Mouse (Mus musculus) stomach, embryonic 14.5 days (tissue): ENCODE measurements around the gene Pofut2. TPM values are rescaled to one million over a fixed set of nuclear protein-coding genes. Genes with fewer than 3 reads are reported as not detected.

Experiments
- ATAC-seq: fragments of 200-750 bp; cut with Nextera tagmentation; 2 replicates; pipeline ENCODE4 v1.8.0; 2017; ENCODE audit warnings: low read depth, moderate TSS enrichment; ENCODE audit not compliant: insufficient number of reproducible peaks, insufficient read depth, low FRiP score
- H3K27ac ChIP-seq: fragments of 300-500 bp; sonication (generic); 2 replicates; pipeline ENCODE4 v1.5.1; 2014; ENCODE audit warnings: mild to moderate bottlenecking, low read length, moderate library complexity, mixed read lengths
- H3K27me3 ChIP-seq: fragments of 300-500 bp; sonication (generic); 2 replicates; pipeline ENCODE4 v1.6.1; 2014; ENCODE audit warnings: low read length, control low read depth, mixed read lengths; ENCODE audit not compliant: control insufficient read depth, insufficient read depth
- H3K36me3 ChIP-seq: fragments of 300-500 bp; sonication (generic); 2 replicates; pipeline ENCODE4 v1.6.1; 2014; ENCODE audit warnings: mild to moderate bottlenecking, control low read depth, low read length, moderate library complexity, mixed read lengths; ENCODE audit not compliant: control insufficient read depth, insufficient read depth
- H3K4me1 ChIP-seq: fragments of 300-500 bp; sonication (generic); 2 replicates; pipeline ENCODE4 v1.6.1; 2014; ENCODE audit warnings: low read length, control low read depth, mixed read lengths; ENCODE audit not compliant: control insufficient read depth, insufficient read depth
- H3K4me2 ChIP-seq: fragments of 300-500 bp; sonication (generic); replicated peaks from 2 replicates; pipeline ENCODE4 v1.6.1; 2014; ENCODE audit warnings: low read depth, low read length, control low read depth
- H3K4me3 ChIP-seq: fragments of 300-500 bp; sonication (generic); 2 replicates; pipeline ENCODE4 v1.5.1; 2014; ENCODE audit warnings: low read depth, low read length, control low read depth
- H3K9ac ChIP-seq: fragments of 300-500 bp; sonication (generic); replicated peaks from 2 replicates; pipeline ENCODE4 v1.6.1; 2014; ENCODE audit warnings: low read depth, mild to moderate bottlenecking, control low read depth, low read length, moderate library complexity, mixed read lengths
- H3K9me3 ChIP-seq: fragments of 300-500 bp; sonication (generic); 2 replicates; pipeline ENCODE4 v1.6.1; 2016; ENCODE audit warnings: low read depth, low read length, control low read depth; ENCODE audit not compliant: control insufficient read depth
- whole genome bisulfite sequencing: fragments of 180-500 bp; shearing (Covaris S2); extraction: QIAGEN DNeasy Blood & Tissue Kit; methylation state at CpG from one replicate; pipeline ENCODE4 v1.1.7; 2014; 5-methylcytosine and 5-hydroxymethylcytosine counted together
- polyA plus RNA-seq: library from polyadenylated mRNA; unstranded; fragments of >200 nt; fragmentation: Nextera tagmentation; extraction: Ambion mirVana; gene quantifications from 2 replicates; pipeline ENCODE4 v1.2.1, GENCODE M21; 2014

Gene Pofut2
- polyA plus RNA-seq, 1 experiment from 2014 or later: 119 TPM

DNA sequence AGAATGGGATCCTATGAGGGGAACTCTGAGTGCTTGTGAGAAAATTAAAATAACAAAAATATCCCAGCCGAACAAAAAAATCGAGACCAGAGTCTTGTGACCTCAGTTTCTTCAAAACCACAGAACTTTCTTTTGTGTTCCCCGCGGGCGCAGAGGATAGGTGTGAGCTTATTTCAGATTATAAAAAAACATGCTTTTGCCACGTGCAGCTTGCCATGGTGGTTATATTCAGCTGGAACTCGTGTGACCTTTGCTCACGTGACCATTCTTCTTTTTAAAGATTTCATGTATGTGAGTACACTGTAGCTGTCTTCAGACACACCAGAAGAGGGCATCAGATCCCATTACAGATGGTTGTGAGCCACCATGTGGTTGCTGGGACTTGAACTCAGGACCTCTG lies 30.5 kb downstream of the Pofut2 start:
- no peak overlapping the region for H3K9ac ChIP-seq
- whole genome bisulfite sequencing: 88% methylated on average over 8 of the region's 8 CpGs
- peaks cover 6% of the 10 kb centered on the region for H3K4me1 ChIP-seq
- no peak overlapping the region for H3K4me2 ChIP-seq
- no peaks in the 10 kb centered on the region for H3K9me3 ChIP-seq
- no peak overlapping the region for H3K27ac ChIP-seq
- H3K4me3 ChIP-seq: no peak overlapping the region
- H3K27me3 ChIP-seq: no peaks in the 10 kb centered on the region
- no peak for ATAC-seq
- no peaks in the 10 kb centered on the region for H3K36me3 ChIP-seq

DNA sequence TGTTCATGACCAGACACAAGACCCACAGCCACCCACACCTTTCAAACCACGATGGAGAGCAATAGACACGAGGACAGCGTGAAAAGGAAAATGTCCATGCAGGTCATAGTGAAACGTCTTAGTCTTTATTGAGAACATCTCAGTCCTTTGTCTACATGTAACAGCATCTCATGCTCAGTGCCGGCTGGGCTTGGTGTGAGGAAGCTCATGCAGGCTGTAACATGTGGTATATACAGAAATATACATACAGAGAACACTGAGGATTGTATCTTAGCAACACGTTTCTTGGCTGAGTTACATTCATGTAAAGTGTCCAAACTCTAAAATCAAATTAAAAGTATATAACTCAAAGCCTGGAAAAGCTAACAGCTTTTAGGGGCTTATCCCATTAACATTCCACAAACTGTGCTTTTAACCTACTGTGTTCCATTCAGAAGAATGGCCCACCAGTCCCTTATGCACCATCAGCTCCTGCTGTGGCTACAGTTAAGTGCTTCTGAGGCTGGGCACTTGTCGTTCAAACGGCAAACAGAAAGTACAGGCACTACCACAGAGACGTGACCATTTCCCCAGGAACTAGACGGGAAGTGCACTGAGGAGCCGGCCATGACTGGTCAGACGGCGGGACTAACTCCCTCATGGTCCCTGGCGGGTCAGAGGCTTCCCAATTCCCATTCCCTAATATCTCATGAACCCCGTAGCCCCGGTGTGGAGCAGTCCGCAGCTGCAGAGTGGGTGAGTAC lies 31.8 kb downstream of the Pofut2 start:
- no peak overlapping the region for H3K9ac ChIP-seq
- H3K4me3 ChIP-seq: no peak overlapping the region
- H3K9me3 ChIP-seq: no peaks in the 10 kb centered on the region
- H3K27me3 ChIP-seq: no peaks in the 10 kb centered on the region
- H3K4me1 ChIP-seq: no peaks in the 10 kb centered on the region; the same call in 1 of the 2 replicates
- H3K4me2 ChIP-seq: no peak overlapping the region
- H3K27ac ChIP-seq: no peak overlapping the region
- H3K36me3 ChIP-seq: no peaks in the 10 kb centered on the region
- no peak for ATAC-seq
- WGBS: 67% methylated on average over 17 of the region's 17 CpGs

DNA sequence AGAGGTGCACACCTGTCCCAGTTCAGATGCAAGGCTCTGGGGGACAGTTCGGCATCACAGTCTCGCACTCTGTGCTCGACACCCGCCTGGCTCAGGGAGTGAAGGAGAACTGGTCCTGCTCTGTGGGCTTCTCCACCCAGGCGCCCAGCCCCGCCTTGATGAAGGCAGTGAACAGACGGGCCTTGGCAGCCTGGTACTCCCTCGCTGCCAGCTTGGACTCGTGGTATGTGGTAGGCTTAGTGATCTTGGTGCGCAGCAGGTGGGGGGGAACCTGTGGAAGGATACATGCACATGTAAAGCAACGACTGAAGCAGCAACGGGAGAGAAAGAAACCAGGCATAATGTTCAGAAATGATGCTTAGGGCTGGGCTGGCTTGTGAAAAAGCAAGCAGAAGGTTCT lies 35.7 kb downstream of the Pofut2 start:
- Histone ChIP-seq H3K36me3 (no peaks in the 10 kb centered on the region), H3K27ac (no peak overlapping the region), H3K27me3 (no peaks in the 10 kb centered on the region), H3K4me3 (no peak overlapping the region), H3K9me3 (no peaks in the 10 kb centered on the region), H3K9ac (no peak overlapping the region), H3K4me2 (no peak overlapping the region), H3K4me1 (no peaks in the 10 kb centered on the region)
- no peak for ATAC-seq
- 93% methylated on average over 12 of the region's 12 CpGs for WGBS

DNA sequence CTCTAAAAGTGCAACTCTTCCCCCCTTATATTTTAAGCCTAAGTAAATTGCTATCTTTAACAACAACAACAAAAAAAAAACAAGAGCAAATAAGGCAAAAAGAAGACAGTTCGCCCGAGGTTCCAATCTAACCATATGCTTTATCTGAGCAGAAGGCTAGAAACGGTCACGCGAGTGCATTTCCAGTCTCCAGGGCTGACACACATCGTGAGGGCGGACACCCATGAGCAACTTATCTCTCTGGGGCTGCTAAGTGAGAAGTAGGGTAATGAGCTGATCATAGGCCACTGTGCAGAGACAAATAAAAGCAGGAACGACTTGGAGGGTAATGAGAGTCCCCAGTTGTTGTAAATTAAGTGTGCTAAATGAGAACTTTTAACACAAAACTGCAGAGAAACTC lies 39.6 kb downstream of the Pofut2 start:
- Histone ChIP-seq H3K9me3 (no peaks in the 10 kb centered on the region), H3K27ac (no peak overlapping the region), H3K4me1 (no peaks in the 10 kb centered on the region), H3K4me2 (no peak overlapping the region), H3K4me3 (no peak overlapping the region), H3K36me3 (no peaks in the 10 kb centered on the region), H3K9ac (no peak overlapping the region), H3K27me3 (no peaks in the 10 kb centered on the region)
- WGBS: 83% methylated on average over 8 of the region's 8 CpGs
- no peak for ATAC-seq

DNA sequence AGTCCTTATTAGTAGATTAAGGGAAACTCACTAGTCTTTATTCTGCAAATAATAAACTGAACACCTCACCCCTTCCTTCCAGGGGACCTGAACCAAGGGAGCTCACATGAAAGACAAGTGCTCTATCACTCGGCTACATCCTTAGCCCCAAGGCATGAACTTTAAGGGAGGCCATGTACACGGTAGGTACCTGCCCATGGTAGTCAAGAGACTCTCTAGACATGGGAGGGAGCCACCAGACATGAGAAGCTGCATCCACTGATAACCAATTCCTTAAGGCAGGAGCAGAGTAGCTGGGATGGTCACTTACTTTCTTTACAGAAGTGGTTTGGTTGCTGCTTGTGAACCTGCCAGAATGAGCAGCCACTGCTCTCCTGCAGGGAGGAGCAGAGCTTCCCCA lies 40.2 kb downstream of the Pofut2 start:
- ATAC-seq: no peak
- Histone ChIP-seq H3K27ac (no peak overlapping the region), H3K9ac (no peak overlapping the region), H3K4me2 (no peak overlapping the region), H3K4me1 (no peaks in the 10 kb centered on the region), H3K4me3 (no peak overlapping the region), H3K36me3 (no peaks in the 10 kb centered on the region), H3K27me3 (no peaks in the 10 kb centered on the region), H3K9me3 (no peaks in the 10 kb centered on the region)
- WGBS: 81% methylated on average over 2 of the region's 2 CpGs

DNA sequence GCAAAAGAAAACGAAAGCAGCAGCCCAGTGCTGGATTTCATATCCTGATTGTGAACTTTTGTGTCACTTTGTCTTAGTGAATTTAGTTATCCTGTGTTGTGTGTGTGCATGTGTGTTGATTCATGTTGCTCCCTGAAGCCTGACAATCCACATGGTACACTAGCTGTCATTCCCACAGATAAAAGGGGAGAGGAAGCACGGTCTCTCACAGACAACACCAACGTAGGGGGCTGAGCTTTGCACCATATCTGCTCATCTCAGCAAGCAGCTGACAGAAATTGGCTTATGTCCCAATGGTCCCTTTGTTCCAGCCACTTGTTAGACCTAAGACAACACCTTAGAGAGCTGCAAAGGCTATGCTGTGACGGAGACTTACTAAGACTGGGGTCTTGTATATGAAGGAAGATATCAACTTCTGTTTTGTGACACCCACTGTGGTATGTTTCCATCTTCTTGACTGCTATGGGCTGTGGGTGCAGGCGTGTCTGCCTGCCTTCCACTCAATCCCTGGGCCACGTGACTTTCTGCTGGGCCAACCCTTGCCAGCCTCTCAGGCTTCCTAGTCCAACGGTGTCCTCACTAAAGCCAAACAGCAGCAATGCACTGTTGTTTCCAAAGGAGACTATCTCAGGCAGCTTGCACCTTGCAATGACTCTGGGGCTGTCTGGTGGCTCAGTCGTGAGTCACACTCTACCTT lies 41.4 kb downstream of the Pofut2 start:
- Histone ChIP-seq H3K4me1 (no peaks in the 10 kb centered on the region), H3K4me3 (no peak overlapping the region), H3K36me3 (no peaks in the 10 kb centered on the region), H3K9ac (no peak overlapping the region), H3K4me2 (no peak overlapping the region), H3K9me3 (no peaks in the 10 kb centered on the region), H3K27me3 (no peaks in the 10 kb centered on the region), H3K27ac (no peak overlapping the region)
- ATAC-seq: no peak
- whole genome bisulfite sequencing: 84% methylated on average over 8 of the region's 8 CpGs

DNA sequence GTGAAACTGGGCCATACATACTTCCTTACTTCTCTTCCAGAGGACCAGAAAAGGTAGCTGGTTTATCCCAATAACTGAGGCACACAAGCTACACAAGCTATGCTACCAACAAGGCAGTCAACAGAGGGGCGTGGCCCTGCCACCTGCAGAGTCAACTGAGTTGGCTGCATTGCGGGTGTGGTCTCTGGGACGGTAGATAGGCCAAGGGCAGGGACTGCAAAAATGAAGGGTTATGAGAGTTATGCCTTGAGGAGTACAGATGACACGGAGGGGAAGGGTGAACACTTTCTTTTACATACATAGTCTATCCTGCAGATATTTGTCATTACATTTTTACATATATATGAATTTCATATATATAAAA lies 41.9 kb downstream of the Pofut2 start:
- Histone ChIP-seq H3K27me3 (no peaks in the 10 kb centered on the region), H3K9ac (no peak overlapping the region), H3K4me2 (no peak overlapping the region), H3K9me3 (no peaks in the 10 kb centered on the region), H3K4me3 (no peak overlapping the region), H3K36me3 (no peaks in the 10 kb centered on the region), H3K27ac (no peak overlapping the region), H3K4me1 (no peaks in the 10 kb centered on the region)
- no peak for ATAC-seq
- 76% methylated on average over 4 of the region's 4 CpGs for WGBS

DNA sequence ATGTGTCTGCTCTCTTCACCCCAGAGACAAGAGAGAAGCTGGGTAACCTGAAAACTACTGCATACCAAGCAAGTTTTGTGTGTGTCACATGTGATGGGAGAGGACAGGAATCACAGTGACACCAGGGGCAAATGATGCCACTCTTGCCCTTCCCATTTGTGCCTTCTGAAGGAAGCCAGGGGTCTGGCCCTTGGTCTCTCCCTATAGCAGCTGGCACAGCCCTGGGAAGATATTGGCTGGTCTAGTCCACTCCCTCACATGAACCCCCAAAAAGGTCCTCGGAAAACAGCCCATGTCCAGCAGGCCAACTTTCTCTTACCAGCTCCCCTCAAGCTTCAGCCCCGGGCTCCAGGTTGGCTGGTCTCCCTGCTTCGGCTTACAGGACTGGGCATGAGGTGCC lies 45.3 kb downstream of the Pofut2 start:
- 83% methylated on average over 3 of the region's 3 CpGs for WGBS
- Histone ChIP-seq H3K4me1 (no peaks in the 10 kb centered on the region), H3K4me2 (no peak overlapping the region), H3K9ac (no peak overlapping the region), H3K4me3 (no peak overlapping the region), H3K27ac (no peak overlapping the region), H3K9me3 (no peaks in the 10 kb centered on the region), H3K36me3 (no peaks in the 10 kb centered on the region), H3K27me3 (no peaks in the 10 kb centered on the region)
- no peak for ATAC-seq
